Mouse (Mus musculus) neural tube, embryonic 12.5 days (tissue): ENCODE measurements around the gene Gm20388. TPM values are rescaled to one million over a fixed set of nuclear protein-coding genes. Genes with fewer than 3 reads are reported as not detected.

Experiments used
- ATAC-seq: fragments of 200-750 bp; cut with Nextera tagmentation; 2 replicates; pipeline ENCODE4 v1.8.0; 2017; ENCODE audit warnings: low read depth, mild to moderate bottlenecking, moderate TSS enrichment, moderate library complexity; ENCODE audit not compliant: low FRiP score
- H3K27ac ChIP-seq: fragments of 300-500 bp; sonication (generic); 2 replicates; pipeline ENCODE4 v1.5.1; 2016
- H3K27me3 ChIP-seq: fragments of 300-500 bp; sonication (generic); replicated peaks from 2 replicates; pipeline ENCODE4 v1.6.1; 2016; ENCODE audit warnings: mild to moderate bottlenecking
- H3K36me3 ChIP-seq: fragments of 300-500 bp; sonication (generic); 2 replicates; pipeline ENCODE4 v1.6.1; 2016; ENCODE audit warnings: mild to moderate bottlenecking
- H3K4me1 ChIP-seq: fragments of 300-500 bp; sonication (generic); 2 replicates; pipeline ENCODE4 v1.6.1; 2016
- H3K4me2 ChIP-seq: fragments of 300-500 bp; sonication (generic); replicated peaks from 2 replicates; pipeline ENCODE4 v1.6.1; 2016; ENCODE audit warnings: mild to moderate bottlenecking
- H3K4me3 ChIP-seq: fragments of 300-500 bp; sonication (generic); 2 replicates; pipeline ENCODE4 v1.5.1; 2016
- H3K9ac ChIP-seq: fragments of 300-500 bp; sonication (generic); 2 replicates; pipeline ENCODE4 v1.6.1; 2016; ENCODE audit warnings: mild to moderate bottlenecking
- H3K9me3 ChIP-seq: fragments of 300-500 bp; sonication (generic); 2 replicates; pipeline ENCODE4 v1.6.1; 2016; ENCODE audit warnings: mild to moderate bottlenecking
- WGBS: fragments of 180-500 bp; shearing (Covaris S2); methylation state at CpG from one replicate; pipeline ENCODE4 v1.1.7; 2016; 5-methylcytosine and 5-hydroxymethylcytosine counted together
- polyA plus RNA-seq: library from polyadenylated mRNA; unstranded; fragments of >200 nt; fragmentation: Nextera tagmentation; extraction: Ambion mirVana; gene quantifications from 2 replicates; pipeline ENCODE4 v1.2.1, GENCODE M21; 2016

Gm20388 gene
- polyA plus RNA-seq, 1 experiment from 2014 or later = not detected

GRCm38 (mm10) chr8:122997963-122998362, 3087.3 kb downstream of the Gm20388 start:
- 87% methylated on average over 4 of the region's 4 CpGs for WGBS
- Histone ChIP-seq H3K27ac (no peak overlapping the region), H3K27me3 (no peaks in the 10 kb centered on the region), H3K4me1 (peaks cover 21% of the 10 kb centered on the region), H3K9me3 (no peaks in the 10 kb centered on the region), H3K9ac (no peak overlapping the region), H3K36me3 (no peaks in the 10 kb centered on the region), H3K4me3 (no peak overlapping the region), H3K4me2 (no peak overlapping the region)
- no peak for ATAC-seq

- H3K9me3 ChIP-seq = no peaks in the 10 kb centered on the region
- no peak overlapping the region for H3K4me3 ChIP-seq
- H3K4me1 ChIP-seq = peaks cover 10% of the 10 kb centered on the region; the same call in 1 of the 2 replicates
- H3K27ac ChIP-seq = no peak overlapping the region
- H3K4me2 ChIP-seq = no peak overlapping the region
- no peaks in the 10 kb centered on the region for H3K27me3 ChIP-seq
- H3K9ac ChIP-seq = no peak overlapping the region
- 84% methylated on average over 2 of the region's 2 CpGs for WGBS
- no peak for ATAC-seq
- no peaks in the 10 kb centered on the region for H3K36me3 ChIP-seq
Observed at GRCm38 (mm10) chr8:123000311-123000710, 3089.7 kb downstream of the Gm20388 start.

GRCm38 (mm10) chr8:123004033-123004922, 3093.6 kb downstream of the Gm20388 start:
- Histone ChIP-seq H3K27ac (no peak overlapping the region), H3K4me2 (no peak overlapping the region), H3K36me3 (no peaks in the 10 kb centered on the region), H3K9ac (no peak overlapping the region), H3K4me3 (no peak overlapping the region), H3K4me1 (peaks cover 14% of the 10 kb centered on the region; the same call in 1 of the 2 replicates), H3K9me3 (no peaks in the 10 kb centered on the region), H3K27me3 (no peaks in the 10 kb centered on the region)
- ATAC-seq = no peak
- WGBS = 73% methylated on average over 14 of the region's 14 CpGs

- Histone ChIP-seq H3K4me2 (no peak overlapping the region), H3K9me3 (no peaks in the 10 kb centered on the region), H3K4me1 (peaks cover 14% of the 10 kb centered on the region; the same call in 1 of the 2 replicates), H3K4me3 (no peak overlapping the region), H3K27me3 (no peaks in the 10 kb centered on the region), H3K9ac (no peak overlapping the region), H3K27ac (no peak overlapping the region), H3K36me3 (no peaks in the 10 kb centered on the region)
- WGBS = 69% methylated on average over 3 of the region's 3 CpGs
- no peak for ATAC-seq
Observed at GRCm38 (mm10) chr8:123005328-123005727, 3094.7 kb downstream of the Gm20388 start.

GRCm38 (mm10) chr8:123005805-123006204, 3095.2 kb downstream of the Gm20388 start:
- H3K4me2 ChIP-seq = no peak overlapping the region
- H3K4me1 ChIP-seq = peaks cover 14% of the 10 kb centered on the region; the same call in 1 of the 2 replicates
- H3K4me3 ChIP-seq = no peak overlapping the region
- H3K9me3 ChIP-seq = no peaks in the 10 kb centered on the region
- no peak for ATAC-seq
- H3K27me3 ChIP-seq = no peaks in the 10 kb centered on the region
- H3K9ac ChIP-seq = no peak overlapping the region
- H3K36me3 ChIP-seq = no peaks in the 10 kb centered on the region
- no peak overlapping the region for H3K27ac ChIP-seq
- WGBS = 81% methylated on average over 5 of the region's 5 CpGs

- Histone ChIP-seq H3K27me3 (no peaks in the 10 kb centered on the region), H3K9me3 (no peaks in the 10 kb centered on the region), H3K4me2 (no peak overlapping the region), H3K9ac (no peak overlapping the region), H3K4me1 (no peaks in the 10 kb centered on the region), H3K27ac (no peak overlapping the region), H3K36me3 (no peaks in the 10 kb centered on the region), H3K4me3 (no peak overlapping the region)
- ATAC-seq = no peak
Observed at GRCm38 (mm10) chr8:123011321-123011720, 3100.7 kb downstream of the Gm20388 start.

- Histone ChIP-seq H3K27ac (no peak overlapping the region), H3K4me1 (peaks cover 6% of the 10 kb centered on the region), H3K36me3 (peaks cover 3% of the 10 kb centered on the region; the same call in 1 of the 2 replicates), H3K4me3 (no peak overlapping the region), H3K9ac (no peak overlapping the region), H3K9me3 (no peaks in the 10 kb centered on the region), H3K27me3 (no peaks in the 10 kb centered on the region), H3K4me2 (no peak overlapping the region)
- no peak for ATAC-seq
- WGBS = 81% methylated on average over 7 of the region's 7 CpGs
Observed at GRCm38 (mm10) chr8:123014429-123014828, 3103.8 kb downstream of the Gm20388 start.

GRCm38 (mm10) chr8:123015074-123015473, 3104.4 kb downstream of the Gm20388 start:
- Histone ChIP-seq H3K4me2 (no peak overlapping the region), H3K9ac (no peak overlapping the region), H3K27me3 (no peaks in the 10 kb centered on the region), H3K36me3 (peaks cover 3% of the 10 kb centered on the region; the same call in 1 of the 2 replicates), H3K9me3 (no peaks in the 10 kb centered on the region), H3K4me3 (no peak overlapping the region), H3K27ac (no peak overlapping the region), H3K4me1 (peaks cover 8% of the 10 kb centered on the region)
- WGBS = 83% methylated on average over 3 of the region's 3 CpGs
- ATAC-seq = no peak

- no peak for ATAC-seq
- H3K27ac ChIP-seq = no peak overlapping the region
- H3K27me3 ChIP-seq = no peaks in the 10 kb centered on the region
- no peaks in the 10 kb centered on the region for H3K9me3 ChIP-seq
- peaks cover 16% of the 10 kb centered on the region for H3K4me1 ChIP-seq
- 93% methylated on average over 4 of the region's 4 CpGs for WGBS
- no peak overlapping the region for H3K9ac ChIP-seq
- peaks cover 3% of the 10 kb centered on the region; the same call in 1 of the 2 replicates for H3K36me3 ChIP-seq
- H3K4me3 ChIP-seq = no peak overlapping the region
- H3K4me2 ChIP-seq = no peak overlapping the region
Observed at GRCm38 (mm10) chr8:123017143-123017542, 3106.5 kb downstream of the Gm20388 start.

- H3K27me3 ChIP-seq = no peaks in the 10 kb centered on the region
- no peaks in the 10 kb centered on the region for H3K9me3 ChIP-seq
- WGBS = 71% methylated on average over 4 of the region's 4 CpGs
- H3K36me3 ChIP-seq = peaks cover 3% of the 10 kb centered on the region; the same call in 1 of the 2 replicates
- H3K4me3 ChIP-seq = no peak overlapping the region
- no peak overlapping the region for H3K27ac ChIP-seq
- no peak for ATAC-seq
- H3K4me1 ChIP-seq = peaks cover 16% of the 10 kb centered on the region
- H3K9ac ChIP-seq = no peak overlapping the region
- H3K4me2 ChIP-seq = no peak overlapping the region
Observed at GRCm38 (mm10) chr8:123018484-123019164, 3108.0 kb downstream of the Gm20388 start.

- H3K4me2 ChIP-seq = no peak overlapping the region
- H3K9ac ChIP-seq = no peak overlapping the region
- no peak for ATAC-seq
- H3K27me3 ChIP-seq = no peaks in the 10 kb centered on the region
- H3K4me3 ChIP-seq = no peak overlapping the region
- 79% methylated on average over 2 of the region's 2 CpGs for WGBS
- H3K36me3 ChIP-seq = peaks cover 3% of the 10 kb centered on the region; the same call in 1 of the 2 replicates
- peaks cover 16% of the 10 kb centered on the region for H3K4me1 ChIP-seq
- H3K9me3 ChIP-seq = no peaks in the 10 kb centered on the region
- no peak overlapping the region for H3K27ac ChIP-seq
Observed at GRCm38 (mm10) chr8:123020084-123020483, 3109.4 kb downstream of the Gm20388 start.

- 76% methylated on average over 2 of the region's 2 CpGs for WGBS
- Histone ChIP-seq H3K4me1 (peaks cover 16% of the 10 kb centered on the region), H3K9me3 (no peaks in the 10 kb centered on the region), H3K4me3 (no peak overlapping the region), H3K27ac (no peak overlapping the region), H3K4me2 (no peak overlapping the region), H3K27me3 (no peaks in the 10 kb centered on the region), H3K9ac (no peak overlapping the region), H3K36me3 (peaks cover 3% of the 10 kb centered on the region; the same call in 1 of the 2 replicates)
- ATAC-seq = no peak
Observed at GRCm38 (mm10) chr8:123020859-123021258, 3110.2 kb downstream of the Gm20388 start.
